Mouse (Mus musculus): ENCODE measurements around the gene Dnajc30. TPM values are rescaled to one million over a fixed set of nuclear protein-coding genes. Genes with fewer than 3 reads are reported as not detected.
A peak's percentile ranks its signal among the peaks of the same experiment; 100 is the strongest.

Gene Dnajc30
- polyA plus RNA-seq, 1 experiment = 46.6 TPM

DNA sequence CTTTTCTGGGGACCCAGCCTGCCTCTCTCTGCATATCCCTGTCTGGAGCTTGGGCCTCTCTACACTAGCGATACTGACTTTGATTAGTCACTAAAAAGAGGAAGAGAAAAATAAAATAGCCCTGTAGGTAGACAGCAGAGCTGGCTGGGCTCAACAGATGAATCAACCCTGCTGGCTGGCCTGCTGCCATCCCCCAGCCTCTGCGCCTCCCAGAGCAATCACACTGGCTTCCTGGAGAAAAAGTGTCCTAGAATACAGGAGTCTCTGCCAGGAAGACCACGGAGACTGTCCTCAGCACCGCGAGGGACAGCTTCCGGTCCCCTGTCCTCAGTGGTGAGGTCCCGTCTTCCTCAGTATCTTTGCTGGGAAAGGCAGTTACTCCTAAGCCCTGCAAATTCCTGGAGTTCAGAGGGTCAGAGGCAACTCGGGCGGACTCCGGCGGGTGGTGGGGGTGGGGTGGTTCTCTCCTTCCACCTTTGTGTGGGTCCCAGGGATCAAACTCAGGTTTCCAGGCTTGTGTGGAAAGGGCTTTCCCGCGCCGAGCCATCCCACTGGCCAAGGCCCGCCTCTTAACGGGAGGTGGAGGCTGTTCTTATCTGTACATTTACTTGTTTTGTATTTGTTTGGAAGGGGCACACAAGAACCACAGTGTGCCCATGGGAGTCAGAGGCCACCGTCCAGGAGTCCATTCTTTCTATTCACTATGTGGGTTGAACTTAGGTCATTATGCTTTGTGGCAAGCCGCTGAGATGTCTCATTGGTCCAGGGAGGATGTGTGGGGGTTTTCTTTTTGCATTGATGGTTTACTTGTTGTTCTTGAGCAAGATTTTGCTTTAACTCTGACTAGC, 34.8 kb upstream of the Dnajc30 start:
- no peak overlapping the region for H3K27ac ChIP-seq (ENCODE audit: insufficient read depth, low read length)
- WGBS = 37% methylated on average over 18 of the region's 18 CpGs
- H3K4me3 ChIP-seq (replicated peaks; ENCODE audit: insufficient read depth, low read depth, low read length) = no peak overlapping the region
- peak; percentile 77 to 82 for DNase-seq
- no peaks in the 10 kb centered on the region for H3K27me3 ChIP-seq (ENCODE audit: control insufficient read depth, insufficient read depth, low read length)
- H3K4me1 ChIP-seq (ENCODE audit: control insufficient read depth, insufficient read depth, low read length) = peaks cover 9% of the 10 kb centered on the region; the same call in 1 of the 2 replicates
- TF ChIP-seq POLR2A (IDR thresholded peaks at IDR 0.05; ENCODE audit: borderline replicate concordance, insufficient read depth, low read length) (no peak), CTCF (IDR thresholded peaks at IDR 0.05; ENCODE audit: borderline replicate concordance, insufficient read depth, low read depth, low read length) (no peak)

DNA sequence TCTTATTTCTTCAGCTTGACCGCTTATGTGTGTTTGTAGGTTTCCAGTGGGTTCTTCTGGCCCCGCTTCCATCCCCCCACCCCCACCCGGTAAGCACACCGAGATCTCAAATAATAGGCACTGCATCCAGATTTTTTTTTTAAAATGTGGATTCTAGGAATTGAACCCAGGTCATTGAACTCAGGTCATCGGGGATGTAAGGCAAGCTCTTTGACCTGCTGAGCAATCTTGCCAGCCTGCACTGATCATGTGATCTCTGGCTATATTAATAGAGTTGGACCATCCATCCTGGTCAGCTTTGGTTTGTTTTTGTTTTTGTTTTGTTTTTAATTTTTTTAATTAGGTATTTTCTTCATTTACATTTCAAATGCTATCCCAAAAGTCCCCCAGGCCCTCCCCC, 31.4 kb upstream of the Dnajc30 start:
- H3K27me3 ChIP-seq (ENCODE audit: control insufficient read depth, insufficient read depth, low read length) = no peaks in the 10 kb centered on the region
- TF ChIP-seq CTCF (IDR thresholded peaks at IDR 0.05; ENCODE audit: borderline replicate concordance, insufficient read depth, low read depth, low read length) (no peak), POLR2A (IDR thresholded peaks at IDR 0.05; ENCODE audit: borderline replicate concordance, insufficient read depth, low read length) (no peak)
- DNase-seq = no peak
- H3K27ac ChIP-seq (ENCODE audit: insufficient read depth, low read length) = no peak overlapping the region
- WGBS = 94% methylated on average over 5 of the region's 5 CpGs
- H3K4me1 ChIP-seq (ENCODE audit: control insufficient read depth, insufficient read depth, low read length) = peaks cover 9% of the 10 kb centered on the region; the same call in 1 of the 2 replicates
- H3K4me3 ChIP-seq (replicated peaks; ENCODE audit: insufficient read depth, low read depth, low read length) = no peak overlapping the region

DNA sequence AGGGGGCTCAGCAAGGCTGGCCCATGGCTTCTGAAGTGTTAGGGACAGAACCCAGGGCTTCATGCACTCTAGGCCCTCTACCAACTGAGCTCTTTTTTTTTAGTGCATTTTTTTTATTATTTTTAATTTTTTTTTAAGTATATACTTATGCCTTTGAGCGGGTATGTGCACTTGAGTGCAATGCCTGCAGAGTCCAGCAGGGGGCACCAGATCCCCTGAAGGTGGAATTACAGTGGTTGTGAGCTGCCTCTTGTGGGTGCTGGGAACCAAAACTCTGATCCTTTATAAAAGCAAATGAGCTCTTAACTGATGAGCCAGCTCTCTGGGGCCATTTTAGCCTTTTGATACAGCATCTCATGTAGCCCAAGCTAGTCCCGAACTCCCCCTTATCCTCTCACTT, 29.4 kb upstream of the Dnajc30 start:
- WGBS = 99% methylated on average over 2 of the region's 2 CpGs
- no peaks in the 10 kb centered on the region for H3K4me1 ChIP-seq (ENCODE audit: control insufficient read depth, insufficient read depth, low read length)

DNA sequence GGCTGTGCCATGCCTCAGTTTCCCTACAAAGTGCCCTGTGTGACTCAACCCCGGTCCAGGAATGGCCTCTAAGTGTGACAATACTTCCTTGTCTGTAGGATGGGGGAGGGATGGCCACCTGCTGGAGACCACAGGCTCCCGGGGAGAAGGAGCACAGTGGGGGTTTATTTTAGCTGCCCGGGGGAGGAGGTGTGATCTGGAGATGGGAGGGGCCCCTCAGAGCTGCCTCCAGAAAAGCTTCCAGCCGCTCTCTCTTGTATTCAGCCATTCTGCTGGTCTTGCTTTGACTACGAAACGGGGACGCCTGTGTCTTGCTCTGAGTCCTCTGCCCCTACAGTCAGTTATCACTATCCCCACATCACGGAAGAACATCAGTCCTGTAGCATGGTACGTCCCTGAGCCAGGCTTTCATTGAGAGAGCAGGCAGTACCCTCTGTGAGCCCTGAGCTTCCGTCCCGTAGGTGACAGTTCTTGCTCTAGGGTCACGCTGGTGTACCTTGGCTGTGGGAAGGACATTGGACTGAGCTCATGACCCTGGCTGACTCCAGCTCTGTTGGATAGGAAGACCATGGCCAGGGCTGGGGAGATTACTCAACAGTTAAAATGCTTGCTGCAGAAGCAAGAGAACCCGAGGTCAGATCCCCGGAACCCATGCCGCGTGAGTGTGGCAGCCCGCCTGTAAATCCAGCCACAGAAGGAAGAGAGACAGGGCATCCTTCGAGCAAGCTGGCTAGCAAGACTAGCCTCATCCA, 28.2 kb upstream of the Dnajc30 start:
- no peaks in the 10 kb centered on the region for H3K4me1 ChIP-seq (ENCODE audit: control insufficient read depth, insufficient read depth, low read length)
- no peak overlapping the region for H3K27ac ChIP-seq (ENCODE audit: insufficient read depth, low read length)
- H3K27me3 ChIP-seq (ENCODE audit: control insufficient read depth, insufficient read depth, low read length) = no peaks in the 10 kb centered on the region
- DNase-seq = no peak
- no peak overlapping the region for H3K4me3 ChIP-seq (replicated peaks; ENCODE audit: insufficient read depth, low read depth, low read length)
- WGBS = 67% methylated on average over 18 of the region's 18 CpGs
- no peak for TF ChIP-seq POLR2A (IDR thresholded peaks at IDR 0.05; ENCODE audit: borderline replicate concordance, insufficient read depth, low read length)
- no peak for TF ChIP-seq CTCF (IDR thresholded peaks at IDR 0.05; ENCODE audit: borderline replicate concordance, insufficient read depth, low read depth, low read length)

More for the DNA sequence above, 29.4 kb upstream of the Dnajc30 start:
- Histone ChIP-seq H3K27ac (ENCODE audit: insufficient read depth, low read length) (no peak overlapping the region), H3K4me3 (replicated peaks; ENCODE audit: insufficient read depth, low read depth, low read length) (no peak overlapping the region), H3K27me3 (ENCODE audit: control insufficient read depth, insufficient read depth, low read length) (no peaks in the 10 kb centered on the region)
- TF ChIP-seq POLR2A (IDR thresholded peaks at IDR 0.05; ENCODE audit: borderline replicate concordance, insufficient read depth, low read length) = no peak
- no peak for TF ChIP-seq CTCF (IDR thresholded peaks at IDR 0.05; ENCODE audit: borderline replicate concordance, insufficient read depth, low read depth, low read length)
- DNase-seq = no peak

DNA sequence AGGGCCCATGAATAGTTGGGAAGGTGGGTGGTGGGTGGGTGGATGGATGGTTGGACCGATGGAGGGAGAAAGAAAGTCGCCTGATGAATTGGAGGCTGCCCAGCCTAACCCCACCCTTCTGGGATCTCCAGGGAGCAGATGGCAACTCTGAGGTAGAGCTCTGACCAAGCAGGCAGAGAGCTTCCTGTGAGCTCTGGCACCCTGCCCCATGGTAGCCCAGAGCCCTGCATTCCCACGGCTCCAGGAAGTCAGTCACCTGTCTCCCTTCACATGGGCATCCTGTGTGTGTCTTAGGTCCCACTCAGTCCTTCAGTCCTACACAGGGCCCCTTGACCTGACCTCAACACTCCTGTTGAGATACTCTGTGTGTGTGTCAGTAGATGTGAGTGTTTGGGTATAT, 26.1 kb upstream of the Dnajc30 start:
- no peak overlapping the region for H3K4me3 ChIP-seq (replicated peaks; ENCODE audit: insufficient read depth, low read depth, low read length)
- TF ChIP-seq POLR2A (IDR thresholded peaks at IDR 0.05; ENCODE audit: borderline replicate concordance, insufficient read depth, low read length) = no peak
- TF ChIP-seq CTCF (IDR thresholded peaks at IDR 0.05; ENCODE audit: borderline replicate concordance, insufficient read depth, low read depth, low read length) = no peak
- peak in 1 of 2 experiments; percentile 47 for DNase-seq
- WGBS = 13% methylated on average over 3 of the region's 3 CpGs
- H3K27ac ChIP-seq (ENCODE audit: insufficient read depth, low read length) = no peak overlapping the region
- no peaks in the 10 kb centered on the region for H3K27me3 ChIP-seq (ENCODE audit: control insufficient read depth, insufficient read depth, low read length)
- H3K4me1 ChIP-seq (ENCODE audit: control insufficient read depth, insufficient read depth, low read length) = no peaks in the 10 kb centered on the region

DNA sequence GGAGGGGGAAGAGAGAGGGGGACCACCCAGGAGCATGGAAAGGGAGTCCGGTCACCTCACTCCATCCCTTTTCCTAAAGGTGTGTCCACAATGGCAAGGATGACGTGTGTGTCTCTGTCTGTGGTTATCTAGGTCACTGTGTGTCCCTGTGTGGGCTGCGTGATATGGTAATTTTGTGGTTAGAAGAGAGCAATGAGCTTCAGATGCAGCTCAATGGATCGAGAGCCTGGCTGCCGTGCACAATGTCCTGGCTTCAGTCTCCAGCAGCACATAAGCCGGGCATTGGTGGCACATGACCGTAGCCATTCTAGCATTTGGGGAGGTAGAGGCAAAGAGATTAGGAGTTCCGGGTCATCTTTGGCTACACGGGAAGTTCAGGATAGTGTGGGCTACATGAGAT, 24.5 kb upstream of the Dnajc30 start:
- Histone ChIP-seq H3K4me1 (ENCODE audit: control insufficient read depth, insufficient read depth, low read length) (no peaks in the 10 kb centered on the region), H3K4me3 (replicated peaks; ENCODE audit: insufficient read depth, low read depth, low read length) (no peak overlapping the region), H3K27ac (ENCODE audit: insufficient read depth, low read length) (no peak overlapping the region), H3K27me3 (ENCODE audit: control insufficient read depth, insufficient read depth, low read length) (no peaks in the 10 kb centered on the region)
- no peak for DNase-seq
- TF ChIP-seq CTCF (IDR thresholded peaks at IDR 0.05; ENCODE audit: borderline replicate concordance, insufficient read depth, low read depth, low read length) (no peak), POLR2A (IDR thresholded peaks at IDR 0.05; ENCODE audit: borderline replicate concordance, insufficient read depth, low read length) (no peak)
- 84% methylated on average over 9 of the region's 9 CpGs for WGBS

DNA sequence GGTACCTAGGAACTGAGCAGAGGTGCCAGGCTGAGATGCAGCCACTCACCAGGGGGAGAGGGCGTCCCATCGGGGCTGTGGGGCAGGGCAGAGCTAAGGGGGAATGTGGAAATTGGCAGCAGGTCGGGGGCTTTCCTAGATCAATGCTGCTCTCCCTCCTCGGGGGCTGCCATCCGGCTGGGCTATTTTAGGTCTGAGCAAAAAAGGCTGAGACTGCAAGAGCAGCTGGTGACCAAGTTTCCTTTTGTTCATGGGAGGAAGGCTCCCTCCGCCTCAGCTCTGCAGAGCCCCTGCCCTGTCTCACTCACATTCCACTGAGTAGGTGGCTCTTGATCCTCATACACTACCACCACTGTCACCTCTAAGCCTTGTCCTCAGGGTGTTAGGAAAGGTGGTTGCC, 23.9 kb upstream of the Dnajc30 start:
- H3K27me3 ChIP-seq (ENCODE audit: control insufficient read depth, insufficient read depth, low read length) = no peaks in the 10 kb centered on the region

More for the DNA sequence above, 23.9 kb upstream of the Dnajc30 start:
- no peak for TF ChIP-seq CTCF (IDR thresholded peaks at IDR 0.05; ENCODE audit: borderline replicate concordance, insufficient read depth, low read depth, low read length)
- no peak for TF ChIP-seq POLR2A (IDR thresholded peaks at IDR 0.05; ENCODE audit: borderline replicate concordance, insufficient read depth, low read length)
- H3K27ac ChIP-seq (ENCODE audit: insufficient read depth, low read length) = no peak overlapping the region
- WGBS = 37% methylated on average over 6 of the region's 6 CpGs
- no peak for DNase-seq
- H3K4me3 ChIP-seq (replicated peaks; ENCODE audit: insufficient read depth, low read depth, low read length) = no peak overlapping the region
- H3K4me1 ChIP-seq (ENCODE audit: control insufficient read depth, insufficient read depth, low read length) = no peaks in the 10 kb centered on the region
